Mouse (Mus musculus) stomach, postnatal 0 days (tissue): ENCODE results near the gene Gm44790.

Experiments
- CTCF ChIP-seq: IDR thresholded peaks from 2 replicates; pipeline ENCODE4 v1.5.1; 2016; ENCODE audit warnings: antibody characterized with exemption, low read depth, mild to moderate bottlenecking, moderate library complexity
- EP300 ChIP-seq: optimal IDR thresholded peaks from 2 replicates; pipeline ENCODE3; 2016; ENCODE audit warnings: antibody characterized with exemption

DNA sequence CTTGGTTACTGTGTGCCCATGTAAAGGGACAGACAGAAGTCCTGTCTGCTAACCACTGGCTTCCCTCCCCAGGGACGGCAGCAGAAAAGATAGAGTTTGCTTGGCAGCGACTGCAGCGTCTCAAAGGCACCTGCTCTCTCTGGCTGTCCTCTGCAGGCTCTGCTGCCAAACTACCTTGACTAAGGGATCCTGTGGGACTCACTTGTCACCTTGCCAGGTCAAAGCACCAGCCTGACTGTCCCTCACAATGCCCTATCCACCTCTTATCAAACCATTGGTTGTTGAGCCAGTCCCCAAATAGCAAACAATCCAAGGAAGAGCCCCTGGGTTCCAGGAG is 61.7 kb downstream of the Gm44790 start:
- TF ChIP-seq CTCF (no peak), EP300 (no peak)
